Mouse (Mus musculus) left cerebral cortex, postnatal 25 days (tissue): ENCODE measurements around the gene Sh3glb2. TPM values are rescaled to one million over a fixed set of nuclear protein-coding genes. Genes with fewer than 3 reads are reported as not detected.

Source experiments
- DNase-seq, 2 experiments: peaks; one replicate each; pipeline ENCODE4 v3.0.0; 2022; ENCODE audit warnings: low spot score in 2 of 2, mixed read lengths in 1 of 2
- intact Hi-C: fragments of 180-260 bp; cut with DNase I; formaldehyde crosslinking; loops from one replicate; pipeline ENCODE4 v1.15.1; 2025
- total RNA-seq, 2 experiments: library from RNA; stranded (reverse); gene quantifications; 2 replicates each; pipeline ENCODE4 v1.2.3; 2021

Sh3glb2 gene
- total RNA-seq, 2 experiments from 2014 or later = 277 to 301 TPM

DNA sequence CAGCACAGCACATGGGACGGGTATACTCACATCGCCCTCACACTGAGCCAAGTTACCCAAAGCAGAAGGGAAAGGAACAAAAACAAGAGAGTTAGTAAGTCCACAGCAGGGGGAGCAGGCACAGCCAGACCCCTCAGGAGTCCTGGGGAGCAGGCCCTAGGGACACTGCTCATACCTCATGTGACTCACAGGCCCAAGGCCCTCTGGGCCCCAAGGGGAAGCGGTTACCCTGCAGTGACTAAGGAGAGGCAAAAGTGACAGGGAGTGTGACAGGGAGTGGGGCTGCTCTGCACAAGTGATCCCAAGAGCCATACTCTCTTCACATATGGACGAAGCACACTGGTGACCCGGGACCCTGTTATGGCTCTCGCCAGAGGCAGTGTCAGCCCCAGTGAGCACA is 9.9 kb downstream of the Sh3glb2 start:
- DNase-seq = no peak
- intact Hi-C loops = no loop called here

DNA sequence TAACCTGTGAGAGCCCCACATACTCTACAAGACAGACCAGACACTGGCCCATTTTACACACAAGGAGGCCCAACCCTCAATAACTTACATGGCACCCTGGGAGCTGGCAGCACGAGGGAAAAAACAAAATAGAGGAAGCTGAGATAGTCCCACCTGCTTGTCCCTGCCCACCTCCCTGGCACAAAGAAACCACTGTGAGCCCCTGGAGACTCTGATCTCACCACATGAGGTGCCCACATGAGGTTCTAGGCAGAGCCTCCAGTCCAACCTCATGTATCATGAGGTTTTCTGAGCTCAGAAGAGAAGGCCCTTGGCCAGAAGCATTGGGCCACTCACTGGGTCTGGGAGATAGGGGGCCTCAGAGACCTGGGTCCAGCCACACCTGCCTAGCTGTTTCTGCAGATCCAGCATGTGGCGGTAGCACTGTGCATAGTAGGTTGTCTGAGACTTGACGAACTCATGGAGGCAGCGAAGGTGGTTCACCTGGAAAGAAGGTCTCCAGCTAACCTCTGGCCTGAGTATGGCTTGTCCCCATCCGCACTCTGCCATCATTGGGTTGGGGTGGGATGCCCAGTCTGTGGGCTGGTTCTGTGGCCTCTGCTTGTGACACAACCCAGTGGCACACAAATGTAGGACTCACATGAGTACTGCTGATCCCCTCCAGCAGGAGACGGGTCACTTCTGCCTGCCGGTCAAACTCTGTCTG is 13.0 kb downstream of the Sh3glb2 start:
- intact Hi-C loops = no loop called here
- DNase-seq = no peak

DNA sequence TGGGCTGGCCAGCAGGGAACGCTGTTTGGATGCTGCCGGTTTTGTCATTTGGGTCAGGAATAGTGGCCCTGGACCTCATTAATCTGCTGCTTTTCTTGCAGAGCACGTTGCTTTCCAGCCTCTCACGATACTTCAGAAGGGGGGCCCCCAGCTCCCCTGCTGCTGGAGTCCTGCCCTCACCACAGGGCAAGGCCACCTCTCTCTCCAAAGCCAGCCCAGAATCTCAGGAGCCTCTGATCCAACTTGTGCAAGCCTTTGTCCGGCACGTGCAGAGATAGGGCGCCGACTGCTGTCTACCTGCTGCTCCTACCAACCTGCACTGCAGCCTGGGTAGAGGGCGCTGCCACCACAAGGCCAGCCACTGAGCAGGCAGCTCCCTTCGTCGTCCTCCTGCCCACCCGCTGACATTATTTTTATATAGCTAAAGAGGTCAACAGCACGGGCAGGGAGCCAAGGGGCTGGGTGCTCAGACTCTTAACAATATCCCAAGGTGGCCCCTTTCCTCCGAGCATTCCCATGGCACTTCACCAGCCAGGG is 15.5 kb downstream of the Sh3glb2 start:
- intact Hi-C loops = no loop called here
- DNase-seq = no peak

DNA sequence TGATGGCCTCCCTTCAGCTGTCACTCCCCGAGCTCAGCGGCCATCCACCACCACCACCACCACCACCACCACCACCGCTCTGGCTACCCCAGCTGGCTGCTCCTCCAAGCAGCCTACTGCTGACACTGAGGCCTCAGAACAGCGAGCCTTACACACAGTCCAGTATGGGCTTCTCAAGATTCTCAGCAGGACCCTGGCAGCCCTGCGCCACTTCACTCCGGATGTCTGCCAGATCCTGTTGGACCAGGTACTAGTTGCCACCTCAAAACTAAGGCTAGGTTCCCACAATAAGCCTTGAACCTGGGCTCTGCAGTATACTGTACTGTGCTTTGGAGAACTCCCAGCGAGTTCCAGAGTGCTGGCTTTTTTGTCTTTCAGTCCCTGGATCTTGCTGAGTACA is 16.6 kb downstream of the Sh3glb2 start:
- intact Hi-C loops = no loop called here
- DNase-seq = no peak

DNA sequence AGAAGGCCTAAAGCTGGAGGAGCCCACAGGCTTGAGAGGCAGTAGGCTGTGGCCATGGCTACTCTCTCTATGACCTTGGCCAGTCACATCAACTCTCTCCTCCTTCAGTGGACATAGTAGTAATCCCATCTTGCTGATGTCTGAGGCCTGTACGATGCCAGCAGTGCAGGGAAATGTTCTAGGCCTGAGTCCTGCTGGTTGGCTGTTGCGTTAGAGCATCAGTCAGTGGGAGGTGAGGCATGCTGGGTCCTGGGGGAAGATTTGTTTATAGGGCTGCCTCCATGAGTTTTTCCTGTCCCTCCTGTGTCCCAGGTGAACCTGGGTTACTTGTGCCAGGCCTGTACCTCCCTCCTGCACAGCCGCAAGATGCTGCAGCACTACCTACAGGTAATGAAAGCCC is 17.1 kb downstream of the Sh3glb2 start:
- DNase-seq = no peak
- intact Hi-C loops = no loop called here

DNA sequence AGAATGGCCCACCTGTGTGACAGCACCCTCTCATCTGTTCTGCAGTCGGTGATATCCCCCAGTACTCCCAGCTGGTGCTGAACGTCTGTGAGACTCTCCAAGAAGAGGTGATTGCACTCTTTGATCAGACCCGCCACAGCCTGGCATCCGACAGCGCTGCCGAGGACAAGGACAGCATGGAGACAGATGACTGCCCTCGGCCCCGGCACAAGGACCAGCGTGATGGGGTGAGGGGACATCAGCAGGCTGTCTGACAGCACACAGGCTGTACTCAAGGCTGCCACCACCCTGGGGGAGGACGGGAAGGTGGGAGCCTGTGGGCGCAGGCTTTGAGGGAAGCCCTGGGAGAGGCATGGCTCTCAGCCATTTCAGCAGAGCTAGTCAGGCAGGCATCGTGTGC is 22.0 kb downstream of the Sh3glb2 start:
- no peak for DNase-seq
- intact Hi-C loops = no loop called here

DNA sequence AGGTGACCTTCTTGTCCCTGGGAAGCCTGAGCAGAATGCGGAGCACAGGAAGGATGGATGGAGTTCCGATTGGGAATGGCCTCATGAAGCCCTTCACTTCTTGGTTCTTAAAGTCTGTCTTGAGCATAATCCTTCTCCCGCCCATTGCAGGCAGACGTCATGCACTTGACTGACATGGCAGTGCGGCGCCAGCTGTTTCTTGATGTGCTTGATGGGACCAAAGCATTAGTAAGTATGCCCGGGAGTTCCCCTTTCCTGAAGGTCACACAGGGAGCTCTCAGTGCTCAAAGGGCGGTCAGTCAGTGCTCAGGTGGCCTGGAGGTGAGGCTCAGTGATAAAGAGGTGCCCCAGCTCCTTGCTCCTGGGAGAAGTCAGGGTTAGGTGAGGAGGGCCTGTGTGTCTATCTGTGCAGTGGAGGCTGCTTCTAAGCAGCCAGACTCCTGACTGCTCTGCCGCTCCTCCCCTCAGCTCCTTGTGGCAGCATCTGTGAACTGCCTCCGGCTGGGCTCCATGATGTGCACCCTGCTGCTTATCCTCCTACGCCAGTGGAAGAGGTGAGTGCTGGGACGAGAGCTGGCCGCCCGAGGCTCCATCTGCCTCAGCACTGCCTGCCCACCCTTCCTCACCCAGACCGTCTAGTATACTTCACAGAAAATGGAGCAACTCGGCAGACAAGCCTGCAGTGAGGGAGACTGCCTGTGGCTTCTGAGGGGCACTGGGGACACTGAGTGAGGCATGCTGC is 22.8 kb downstream of the Sh3glb2 start:
- peak in 1 of 2 experiments; percentile 56 for DNase-seq
- intact Hi-C loops = no loop called here

DNA sequence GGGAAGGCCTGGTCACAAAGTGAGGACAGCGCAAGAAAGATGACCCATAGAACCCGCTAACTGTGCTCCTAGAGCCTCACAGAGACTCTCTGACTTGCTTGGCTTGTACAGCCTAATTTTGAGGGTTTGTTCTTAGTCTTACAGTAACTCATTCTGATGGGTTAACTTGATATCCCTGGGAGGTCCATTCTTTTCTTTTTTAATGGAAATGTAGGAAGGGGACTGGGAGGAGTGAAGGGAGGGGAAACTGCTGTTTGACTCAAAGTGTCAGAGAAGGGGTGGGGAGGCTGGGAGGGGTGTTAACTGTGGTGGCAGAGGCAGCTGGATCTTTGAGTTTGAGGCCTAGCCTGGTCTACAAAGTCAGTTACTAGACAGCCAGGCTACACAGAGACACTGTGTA is 23.8 kb downstream of the Sh3glb2 start:
- intact Hi-C loops = no loop called here
- no peak for DNase-seq

DNA sequence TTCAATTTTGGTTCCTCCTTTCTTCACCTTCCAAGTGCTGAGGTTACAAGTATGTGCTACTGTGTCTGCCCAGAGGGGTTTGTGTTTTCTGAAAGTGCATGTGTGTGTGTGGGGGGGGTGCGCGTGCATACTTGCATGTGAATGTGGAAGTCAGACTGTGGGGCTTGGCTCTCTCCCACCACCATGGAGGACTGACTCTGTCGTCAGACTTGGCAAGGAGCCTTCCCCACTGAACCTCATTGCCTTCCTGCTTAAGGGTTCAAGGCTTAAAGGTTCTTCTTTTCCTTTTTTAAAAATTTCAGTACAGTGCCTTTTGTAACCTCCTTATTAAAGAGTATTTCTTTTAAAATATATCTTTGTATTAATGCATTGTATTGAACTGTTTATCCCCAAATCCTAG is 30.3 kb downstream of the Sh3glb2 start:
- intact Hi-C loops = no loop called here
- DNase-seq = no peak

DNA sequence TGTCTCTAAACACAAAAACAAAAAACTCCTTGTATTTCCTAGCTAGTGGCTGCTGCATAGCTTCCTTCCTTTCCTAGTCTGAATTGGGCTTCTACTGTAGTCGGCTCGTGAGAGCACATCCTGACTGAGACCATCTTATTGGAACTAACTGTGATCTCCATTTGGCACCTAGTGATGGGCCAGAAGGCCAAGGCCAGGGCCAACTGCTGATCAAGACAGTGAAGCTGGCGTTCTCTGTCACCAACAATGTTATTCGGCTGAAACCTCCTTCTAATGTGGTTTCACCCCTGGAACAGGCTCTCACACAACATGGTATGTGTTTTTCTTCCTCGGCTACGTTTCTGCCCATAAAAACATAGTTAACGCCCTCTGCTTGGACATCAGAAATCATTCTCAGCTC is 31.9 kb downstream of the Sh3glb2 start:
- DNase-seq = no peak
- intact Hi-C loops = no loop called here

DNA sequence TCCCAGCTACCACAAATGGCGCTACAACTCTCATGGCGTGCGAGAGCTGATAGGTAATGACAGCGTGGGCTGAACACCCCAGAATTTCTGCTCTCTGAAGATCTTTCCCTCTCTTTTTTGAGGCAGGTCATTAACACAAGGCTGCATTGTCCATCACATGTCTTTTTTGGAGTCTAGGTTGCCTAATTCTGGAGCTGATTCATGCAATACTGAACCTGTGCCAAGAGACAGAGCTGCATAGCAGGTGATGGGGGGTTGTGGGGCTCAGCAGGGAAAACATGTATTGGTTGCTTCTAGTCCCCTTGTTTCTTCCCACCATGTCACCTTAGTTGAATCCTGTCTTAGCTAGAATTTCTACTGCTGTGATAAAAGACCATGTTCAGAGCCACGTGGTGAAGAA is 33.8 kb downstream of the Sh3glb2 start:
- intact Hi-C loops = no loop called here
- DNase-seq = no peak

DNA sequence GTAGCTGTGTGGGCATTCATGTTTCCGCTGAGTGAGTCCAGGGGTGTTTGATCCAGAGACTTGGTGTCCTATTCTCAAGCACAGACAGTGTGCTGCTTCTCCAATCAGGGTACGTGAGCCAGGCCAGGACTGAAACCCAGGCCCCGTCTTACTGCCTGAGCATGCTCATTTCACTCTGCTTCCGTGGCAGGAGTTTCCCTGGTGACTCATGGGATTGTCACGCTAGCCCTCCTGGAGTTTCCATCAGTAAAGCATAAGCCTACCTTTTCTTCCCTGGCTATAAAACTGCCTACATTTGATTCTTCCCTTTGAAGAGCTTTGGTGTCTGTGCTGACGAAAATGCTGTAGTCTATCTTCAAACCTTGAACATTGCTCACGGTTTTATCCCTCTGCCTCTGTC is 36.0 kb downstream of the Sh3glb2 start:
- intact Hi-C loops = no loop called here
- no peak for DNase-seq

DNA sequence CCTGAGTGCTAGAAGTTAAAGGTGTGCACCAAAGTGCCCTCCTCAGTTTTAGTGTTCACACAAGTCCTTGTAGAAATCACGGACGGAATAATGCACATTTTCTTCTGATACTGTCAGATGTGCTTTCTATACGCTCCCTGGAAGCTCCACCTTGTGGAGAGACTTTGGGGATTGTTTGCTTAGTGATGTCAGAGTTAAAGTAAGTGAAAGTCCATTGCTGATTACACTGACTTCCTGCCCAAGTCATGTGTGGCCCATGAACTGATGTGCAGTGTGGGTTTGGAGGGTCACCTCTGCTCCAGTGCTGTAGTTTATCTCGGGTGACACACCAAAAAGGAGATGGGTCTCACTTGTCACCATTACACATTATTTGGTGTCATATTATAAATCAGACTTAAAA is 39.9 kb downstream of the Sh3glb2 start:
- no peak for DNase-seq
- intact Hi-C loops = no loop called here

DNA sequence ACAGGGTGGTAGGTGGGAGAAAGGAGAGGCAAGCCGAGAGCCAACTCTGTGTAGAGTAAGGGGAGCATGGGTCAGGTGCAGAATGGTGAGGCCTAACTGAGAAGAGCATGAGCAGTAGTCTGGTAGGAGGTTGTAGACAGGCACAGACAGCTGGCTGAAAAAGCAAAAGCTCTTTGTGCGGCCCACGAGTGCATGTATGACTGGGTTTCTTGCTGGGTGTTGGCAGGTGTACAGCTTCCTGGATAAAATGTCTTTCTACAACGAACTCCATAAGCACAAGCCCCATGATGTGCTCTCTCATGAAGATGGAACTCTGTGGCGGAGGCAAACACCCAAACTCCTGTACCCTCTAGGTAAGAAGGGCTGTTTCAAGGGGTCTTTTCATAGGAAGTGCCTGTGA is 42.2 kb downstream of the Sh3glb2 start:
- DNase-seq = peak in 1 of 2 experiments; percentile 58
- intact Hi-C loops = no loop called here

DNA sequence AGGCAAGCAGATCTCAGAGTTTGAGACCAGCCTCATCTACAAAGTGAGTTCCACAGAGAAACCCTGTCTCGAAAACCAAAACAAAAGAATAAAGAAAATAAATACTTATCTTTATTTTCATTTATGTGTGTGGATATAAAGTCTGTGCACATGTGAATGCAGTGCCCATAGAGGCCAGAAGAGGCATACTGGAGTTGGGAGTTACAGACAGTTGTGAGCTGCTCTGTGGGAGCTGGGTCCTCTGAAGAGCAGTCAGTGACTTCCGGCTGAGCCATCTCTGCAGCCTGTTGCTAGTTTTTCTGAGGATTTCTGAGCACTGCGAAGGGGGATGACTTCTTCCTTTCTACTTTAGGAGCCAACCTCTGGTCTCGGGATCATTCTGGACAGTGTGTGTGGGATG is 43.0 kb downstream of the Sh3glb2 start:
- intact Hi-C loops = no loop called here
- no peak for DNase-seq

DNA sequence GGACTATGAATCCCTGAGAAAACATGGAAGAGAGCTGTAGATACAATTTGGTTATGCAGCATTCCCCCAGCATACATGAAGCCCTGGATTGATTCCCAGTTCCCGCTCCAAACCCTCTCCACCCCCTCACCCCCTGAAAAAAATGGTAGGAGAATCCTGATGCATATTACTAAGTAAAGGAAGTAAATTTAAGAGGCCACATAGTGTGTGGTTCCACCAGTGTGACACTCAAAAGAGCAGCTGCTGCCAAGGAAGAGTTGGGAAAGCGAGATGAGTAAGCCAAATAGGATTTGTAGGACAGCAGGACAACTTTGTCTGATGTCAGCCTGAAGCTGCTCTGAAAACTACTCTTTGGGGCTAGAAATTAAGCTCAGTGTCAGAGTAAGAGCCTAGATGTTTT is 47.7 kb downstream of the Sh3glb2 start:
- intact Hi-C loops = no loop called here
- peak in 1 of 2 experiments; percentile 72 for DNase-seq

DNA sequence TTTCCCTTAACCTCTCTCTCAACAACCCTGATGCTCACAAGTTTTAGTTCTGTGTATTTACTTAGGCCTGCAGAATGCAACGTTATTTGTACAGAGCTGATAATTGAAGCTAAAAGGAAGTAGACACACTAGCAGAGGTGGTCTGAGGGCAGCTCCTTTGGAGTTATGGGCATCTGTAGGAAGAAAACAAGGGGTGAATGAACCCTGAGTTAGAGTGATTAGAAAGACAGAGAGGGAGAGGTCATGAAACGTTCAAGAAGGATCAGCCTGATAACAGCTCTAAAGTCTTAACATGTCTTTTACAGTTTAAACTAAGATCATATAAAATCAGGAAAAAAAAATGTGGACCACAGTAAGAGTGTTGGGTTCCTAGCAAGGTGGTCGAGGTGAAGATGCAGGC is 49.8 kb downstream of the Sh3glb2 start:
- intact Hi-C loops = no loop called here
- no peak for DNase-seq

DNA sequence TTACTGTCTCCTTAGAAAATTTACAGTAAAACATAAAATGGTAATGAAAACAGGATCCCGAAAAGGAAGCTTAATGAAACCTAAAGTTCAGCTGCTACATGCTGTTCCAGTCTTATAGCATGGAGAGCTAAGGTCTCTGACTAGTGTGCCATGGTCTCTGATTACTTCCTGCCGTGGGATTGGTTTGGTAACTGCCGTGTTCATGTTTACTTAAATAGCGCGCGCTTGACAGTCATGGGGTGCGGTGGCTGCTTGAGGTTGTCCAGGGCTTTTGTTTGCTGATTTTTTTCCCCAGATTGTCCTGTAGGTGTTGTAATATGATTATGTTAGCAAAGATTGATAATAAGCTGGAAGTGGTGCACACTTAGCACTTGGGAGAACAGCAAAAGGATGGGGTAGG is 53.0 kb downstream of the Sh3glb2 start:
- intact Hi-C loops = no loop called here
- no peak for DNase-seq

DNA sequence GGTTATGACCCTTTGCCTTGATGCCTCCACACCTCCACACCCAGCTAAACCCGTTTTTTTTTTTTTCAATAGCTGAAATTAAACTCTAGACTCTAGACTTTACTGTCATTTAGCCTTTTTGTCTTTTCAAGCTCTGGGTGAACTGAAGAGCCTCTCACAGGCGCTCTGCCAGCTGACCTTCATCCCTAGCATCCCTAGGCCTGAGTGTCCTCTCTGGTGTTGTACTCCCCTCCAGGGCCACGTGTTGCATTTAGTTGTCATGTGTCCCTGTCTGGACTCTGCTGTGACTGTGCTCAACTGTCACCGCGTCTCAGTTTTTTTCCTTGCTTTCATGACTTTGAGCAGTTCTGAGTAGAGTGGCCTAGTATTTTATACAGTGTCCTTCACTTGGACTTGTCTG is 59.2 kb downstream of the Sh3glb2 start:
- no peak for DNase-seq
- intact Hi-C loops = no loop called here

DNA sequence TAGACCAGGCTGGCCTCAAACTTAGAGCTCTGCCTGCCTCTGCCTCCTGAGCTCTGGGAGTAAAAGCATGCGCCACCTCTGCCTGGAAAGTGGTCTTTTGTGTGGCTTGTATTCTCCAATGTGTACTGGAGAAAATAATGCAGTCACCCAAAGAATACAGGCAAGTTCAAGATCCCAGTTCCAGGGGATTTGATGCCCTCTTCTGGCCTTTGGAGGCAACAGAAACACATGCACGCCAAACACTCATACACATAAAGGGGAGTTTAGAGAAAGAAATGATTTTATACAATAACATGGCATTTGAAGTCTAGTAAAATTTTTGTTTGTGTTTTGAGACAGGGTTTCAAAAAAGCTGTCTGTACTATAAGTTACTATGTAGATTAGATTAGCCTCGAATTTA is 59.6 kb downstream of the Sh3glb2 start:
- DNase-seq = no peak
- intact Hi-C loops = no loop called here
